Mouse (Mus musculus) gastrocnemius, postnatal 10 days (tissue): ENCODE results near the gene Hpcal1. TPM values are rescaled to one million over a fixed set of nuclear protein-coding genes. Genes with fewer than 3 reads are reported as not detected.
A peak's percentile ranks its signal among the peaks of the same experiment; 100 is the strongest.
"Not testable (repeated sequence)": the region's sequence is repeated elsewhere in the genome, so short reads cannot be mapped to it uniquely, and the experiment has no call there.

ENCODE experiments used
- DNase-seq: peaks from one replicate; pipeline ENCODE4 v3.0.0; 2021; ENCODE audit warnings: mixed read lengths
- total RNA-seq, 2 experiments: library from RNA; stranded (reverse); gene quantifications; 2 replicates each; pipeline ENCODE4 v1.2.3; 2021

Gene Hpcal1
- total RNA-seq, 2 experiments from 2014 or later = 13.9 to 14.0 TPM

DNA sequence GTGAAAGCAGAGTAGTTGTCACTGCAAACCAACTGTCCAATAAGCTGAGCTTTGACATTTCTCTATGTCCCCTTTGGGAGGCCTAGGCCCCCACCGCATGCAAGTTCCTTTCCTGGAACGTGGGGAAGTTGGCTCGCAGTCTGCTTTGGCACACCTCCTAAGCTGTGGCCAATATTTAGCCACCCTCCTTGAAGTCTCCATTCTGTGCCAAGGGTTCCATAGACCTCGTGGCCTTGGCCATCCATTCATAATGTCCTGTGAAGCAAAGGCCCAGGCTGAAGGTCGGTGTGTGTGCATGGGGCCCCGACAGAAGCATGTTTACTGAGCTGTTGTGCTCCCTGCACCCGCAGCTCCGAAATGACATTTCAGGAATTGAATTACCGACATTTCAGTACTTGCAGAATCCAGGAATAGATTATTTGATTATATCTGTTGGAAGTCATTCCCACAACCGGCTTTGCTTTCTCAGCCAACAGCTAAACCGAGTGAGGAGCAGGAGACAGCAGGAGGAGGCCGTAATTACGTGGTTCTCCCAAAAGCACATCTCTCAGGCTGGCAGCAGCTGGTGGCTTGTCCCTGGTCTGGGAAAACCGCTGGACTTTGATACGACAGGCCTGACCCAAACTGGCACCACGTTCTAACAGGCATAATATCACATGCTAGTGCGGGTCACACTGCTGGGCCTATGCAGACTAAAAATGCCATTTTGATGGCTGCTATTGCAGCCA, 51.1 kb downstream of the Hpcal1 start:
- DNase-seq = peak; percentile 27

DNA sequence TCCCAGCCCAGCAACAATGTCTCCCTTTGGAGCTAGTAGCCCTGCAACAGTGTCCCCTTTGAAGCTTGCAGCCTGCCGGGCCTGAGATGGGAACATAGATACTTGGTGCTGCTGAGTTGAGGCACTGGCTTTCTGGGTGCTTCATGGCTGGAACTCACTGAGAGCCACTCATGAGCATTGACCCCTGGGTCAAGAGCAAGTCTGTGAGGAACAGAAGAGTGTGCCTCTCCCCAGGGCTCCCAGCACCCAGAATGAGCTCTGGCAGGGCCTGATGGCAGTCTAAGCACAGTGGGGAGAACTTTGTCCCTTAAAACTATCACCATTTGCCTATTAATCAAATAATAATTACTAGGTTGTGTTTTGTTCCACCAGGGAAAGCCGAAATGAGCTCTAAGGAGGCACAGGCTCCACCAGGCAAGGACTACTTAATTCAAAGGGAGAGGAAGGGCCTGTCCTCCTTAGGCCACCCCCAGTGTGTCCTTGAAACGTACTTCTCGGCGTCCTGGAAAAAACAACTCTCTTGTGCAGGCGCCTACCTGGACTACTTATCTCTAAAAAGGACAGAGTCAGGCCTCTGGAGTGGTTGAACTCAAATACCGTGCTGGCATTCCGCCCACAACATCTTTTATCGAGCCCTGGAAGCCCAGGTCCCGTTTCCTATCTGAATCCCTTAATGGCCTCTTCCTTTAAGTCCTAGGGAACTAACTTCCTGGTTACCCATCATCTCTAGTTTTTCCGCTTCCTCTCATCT, 52.1 kb downstream of the Hpcal1 start:
- no peak for DNase-seq

DNA sequence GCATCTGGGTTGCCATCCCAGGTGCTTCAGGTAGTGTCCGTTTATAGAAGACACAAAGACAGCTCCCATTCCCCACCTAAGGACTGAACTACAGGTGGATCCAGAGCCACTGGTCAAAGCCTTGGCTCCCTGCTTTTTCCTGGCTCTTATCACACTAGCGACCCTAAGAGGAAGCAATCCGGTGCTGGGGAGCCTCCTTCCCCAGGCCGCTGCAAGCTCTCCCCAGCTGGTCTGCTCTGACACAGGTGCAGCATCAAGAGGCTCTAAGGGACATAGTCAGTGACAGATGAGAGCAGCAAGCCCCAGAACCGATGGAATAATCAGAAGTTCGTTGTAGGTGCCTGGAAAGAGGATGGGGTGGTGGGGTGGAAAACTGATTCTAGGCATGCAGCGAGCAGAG, 54.8 kb downstream of the Hpcal1 start:
- no peak for DNase-seq

DNA sequence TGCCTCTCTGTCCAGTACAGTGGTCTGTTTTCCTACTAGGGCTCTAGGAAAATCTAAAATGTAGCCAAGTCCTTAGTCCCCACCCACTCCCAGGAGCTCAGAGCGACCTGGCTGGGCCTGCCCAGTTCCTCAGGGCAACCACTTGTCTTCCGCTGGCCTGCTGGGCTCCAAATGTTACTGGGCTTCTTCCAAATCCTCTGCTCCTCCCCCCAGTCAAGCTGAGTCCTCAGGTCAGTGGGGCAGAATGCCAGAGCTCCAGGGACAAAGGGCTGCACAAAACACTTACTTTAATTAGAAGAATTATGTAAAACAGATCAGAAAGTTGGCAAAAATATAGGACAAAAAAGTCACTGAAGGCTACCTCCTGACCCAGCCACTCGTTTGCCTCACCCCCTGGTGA, 56.1 kb downstream of the Hpcal1 start:
- peak; percentile 55 for DNase-seq

DNA sequence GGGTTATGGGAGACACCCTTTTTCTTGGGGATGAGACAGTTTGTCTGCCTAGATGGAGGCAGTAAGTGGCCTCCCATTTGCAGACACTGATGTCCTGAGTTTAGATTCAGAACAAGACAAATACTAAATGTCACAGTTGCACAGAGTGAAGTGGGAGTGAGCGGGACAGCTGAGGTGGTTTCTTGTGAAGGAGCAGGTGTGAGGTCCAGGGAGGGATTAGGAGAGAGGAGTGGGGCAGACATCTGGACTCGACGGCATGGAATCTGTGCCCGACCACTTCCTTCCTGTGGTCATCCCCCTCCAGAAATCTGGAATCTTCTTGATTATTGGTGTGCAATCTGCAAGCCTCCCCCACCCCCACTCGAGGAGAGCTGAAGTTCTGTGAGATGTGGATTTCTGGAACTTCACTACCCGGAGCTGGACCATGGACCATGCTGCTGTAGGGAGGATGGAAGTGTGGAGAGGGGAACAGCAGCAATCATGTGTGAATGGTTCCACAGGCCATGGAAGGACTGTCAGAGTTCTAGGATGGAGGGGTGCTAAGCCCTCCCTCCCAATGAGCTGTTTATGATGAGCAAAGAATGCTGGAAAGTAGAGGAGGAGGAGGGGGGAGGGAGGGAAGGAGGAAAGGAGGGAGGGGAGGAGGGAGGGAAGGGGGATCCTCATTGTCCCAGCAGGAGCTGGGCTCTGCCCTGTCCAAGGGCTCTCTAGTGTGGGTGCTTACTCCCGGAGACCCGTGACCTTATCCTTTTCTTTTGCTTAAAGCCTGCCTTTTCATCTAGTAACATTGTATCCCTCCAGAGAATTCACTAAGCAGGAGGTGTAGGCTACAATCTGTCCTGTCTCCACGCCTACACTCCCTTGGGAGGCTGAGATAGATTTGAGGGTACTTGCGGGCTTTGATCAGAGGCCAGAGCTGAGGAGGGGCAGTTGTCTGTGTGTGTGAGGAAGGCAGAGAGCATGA, 56.8 kb downstream of the Hpcal1 start:
- no peak for DNase-seq

DNA sequence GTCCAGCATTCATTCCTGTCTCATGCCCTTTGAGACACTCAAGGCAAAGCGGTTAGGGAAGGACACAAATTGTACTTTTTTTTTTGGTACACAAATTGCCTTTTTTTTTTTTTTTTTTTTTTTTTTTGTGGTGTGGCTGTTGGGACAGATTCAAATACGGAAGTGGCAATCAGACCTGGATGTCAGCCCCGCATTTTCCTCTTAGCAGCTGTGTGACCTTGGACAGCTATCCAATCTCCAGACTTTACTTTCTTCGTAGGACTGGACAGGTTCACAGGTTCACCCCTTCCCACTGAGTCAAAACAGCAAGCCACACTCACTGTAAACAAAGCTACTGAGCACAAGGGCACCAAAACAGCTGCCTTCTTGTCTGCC, 57.5 kb downstream of the Hpcal1 start:
- DNase-seq = no peak

DNA sequence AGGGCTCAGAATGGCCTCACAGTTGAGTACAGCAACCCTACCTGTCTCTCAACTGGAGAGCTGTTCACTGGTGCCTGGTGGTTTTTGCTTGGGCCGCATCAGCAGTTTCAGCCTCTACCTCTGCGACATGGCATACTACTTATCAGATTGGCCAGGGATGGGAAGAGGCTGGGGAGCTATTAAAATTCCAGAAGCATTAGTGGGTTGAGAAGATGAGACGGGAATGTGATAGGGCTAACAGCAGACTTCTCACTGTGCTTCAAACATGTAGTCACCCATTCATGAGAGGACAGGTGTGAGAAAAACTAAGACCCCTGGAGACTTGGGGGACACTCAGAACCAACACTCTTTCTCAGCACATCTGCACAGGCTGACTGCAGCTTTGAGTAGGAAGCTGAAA, 59.1 kb downstream of the Hpcal1 start:
- no peak for DNase-seq

DNA sequence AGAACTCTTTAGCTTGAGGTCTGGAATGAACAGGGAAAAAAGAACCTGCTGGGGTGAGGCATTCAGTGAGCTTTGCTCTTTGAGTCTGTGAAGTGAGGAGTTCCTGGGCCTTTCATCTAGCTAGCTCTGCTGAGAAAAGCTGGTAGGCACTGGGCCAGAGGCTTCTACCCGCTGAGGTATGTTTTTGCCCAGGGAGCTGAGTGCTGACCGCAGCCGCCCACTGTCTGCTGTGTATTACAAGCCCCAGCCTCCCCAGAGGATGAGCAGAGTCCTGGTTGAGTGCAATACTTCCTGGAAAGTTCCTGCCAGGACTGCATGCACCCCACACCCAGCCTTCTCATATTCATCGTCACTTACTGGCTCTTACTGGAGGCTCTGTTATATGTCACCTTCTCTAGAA, 59.8 kb downstream of the Hpcal1 start:
- peak; percentile 32 for DNase-seq

DNA sequence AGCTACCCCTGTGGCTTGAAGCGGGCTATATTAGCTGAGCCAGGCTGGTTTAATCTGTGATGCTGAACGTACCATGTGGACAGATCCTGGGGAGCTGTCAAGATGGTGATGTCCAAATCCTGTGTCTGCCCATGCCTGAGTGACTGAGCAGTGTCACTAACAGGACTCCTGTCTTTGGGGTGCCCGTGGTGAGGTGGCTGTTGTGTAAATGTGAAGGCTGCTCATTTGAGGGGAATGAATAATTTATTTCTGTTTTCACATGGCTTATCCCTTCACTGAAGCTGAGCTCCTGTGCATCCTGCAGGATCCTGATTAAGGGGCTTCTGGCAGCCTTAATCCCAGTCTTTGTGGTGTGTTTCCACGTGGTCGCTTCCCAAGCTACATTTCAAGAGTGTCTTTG, 62.2 kb downstream of the Hpcal1 start:
- DNase-seq = no peak

DNA sequence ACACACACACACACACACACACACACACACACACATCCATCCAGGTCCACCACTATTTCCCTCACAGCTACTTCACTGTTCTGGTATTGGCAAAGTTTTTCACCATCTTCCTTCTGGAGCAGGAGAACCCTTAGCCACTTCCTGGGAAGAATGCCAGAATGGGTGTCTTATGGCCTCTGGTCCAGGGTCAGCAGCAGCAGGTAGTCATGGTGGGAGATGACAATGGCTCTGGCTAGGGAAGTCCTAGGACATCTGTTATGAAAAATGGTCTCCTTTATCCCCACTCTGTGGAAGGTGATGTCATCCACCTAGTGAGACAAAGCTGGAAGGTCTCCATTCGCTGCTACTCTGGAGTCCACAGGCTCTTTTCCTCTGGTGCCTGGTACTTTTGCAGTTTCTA, 64.1 kb downstream of the Hpcal1 start:
- no peak for DNase-seq

DNA sequence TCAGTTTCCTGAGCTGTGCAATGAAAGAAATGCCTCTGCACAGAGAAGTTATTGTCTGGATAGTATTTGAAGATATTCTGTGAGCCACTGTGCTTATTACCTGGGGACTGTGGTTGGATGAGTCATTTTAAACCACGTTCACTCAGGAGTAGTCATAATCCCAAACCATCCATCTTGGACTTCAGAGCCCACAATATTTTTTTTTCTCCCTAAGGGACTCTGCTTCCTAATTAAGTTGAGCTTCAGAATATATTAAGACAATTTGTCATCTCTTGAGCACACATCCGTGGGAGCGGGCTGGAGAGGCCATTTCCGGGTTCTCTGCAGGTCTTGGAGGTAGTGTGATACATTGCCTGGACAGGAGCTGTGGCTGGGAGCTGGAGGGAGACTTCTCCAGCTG, 66.2 kb downstream of the Hpcal1 start:
- DNase-seq = no peak

DNA sequence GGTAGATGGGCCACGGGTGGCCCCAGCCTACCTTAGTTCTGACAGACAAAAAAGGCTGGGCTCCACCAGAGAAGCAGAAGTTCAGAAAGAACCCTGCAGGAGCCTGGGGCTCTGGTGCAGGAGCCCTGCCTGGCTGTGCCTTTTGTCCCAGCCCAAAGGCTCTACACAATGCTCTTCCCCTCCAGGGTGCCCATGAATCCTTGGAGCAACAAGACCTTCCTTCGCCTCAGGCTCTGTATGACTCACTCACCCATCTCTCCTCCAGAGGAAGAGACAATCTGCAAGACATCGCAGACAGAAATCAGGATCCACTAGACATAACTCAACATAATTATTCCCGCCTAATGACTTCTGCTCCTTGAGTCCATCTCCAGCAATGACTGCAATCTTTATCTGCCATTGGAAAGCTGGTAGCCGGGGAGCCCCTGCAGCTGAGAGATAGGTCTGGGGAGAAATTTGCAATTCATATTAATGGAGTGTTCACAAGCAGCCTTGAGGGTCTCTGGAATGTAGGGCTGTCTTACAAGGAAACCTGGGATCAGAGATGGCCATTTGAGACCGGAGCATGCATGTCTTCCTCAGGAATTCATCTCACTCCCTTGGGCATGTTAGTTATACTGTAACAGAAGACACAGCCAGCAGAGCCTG, 71.8 kb downstream of the Hpcal1 start:
- DNase-seq = no peak

DNA sequence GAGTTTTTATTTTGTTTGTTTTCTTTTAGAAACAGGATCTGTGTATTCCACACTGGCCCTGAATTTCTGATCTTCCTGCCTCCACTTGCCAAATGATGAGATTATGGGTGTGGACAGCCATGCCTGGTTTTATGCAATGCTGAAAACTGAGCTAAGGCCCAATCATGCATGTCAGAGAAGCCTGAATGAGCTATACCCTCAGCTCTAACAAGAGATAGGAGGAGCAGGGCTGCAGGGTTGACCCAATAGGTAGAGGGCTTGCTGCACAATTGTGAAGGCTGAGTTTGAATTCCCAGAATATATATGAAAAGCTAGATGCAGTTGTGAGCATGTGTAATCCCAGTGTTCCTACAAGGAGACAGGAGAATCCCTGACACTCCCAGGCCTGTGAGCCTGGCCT, 72.4 kb downstream of the Hpcal1 start:
- DNase-seq = no peak

DNA sequence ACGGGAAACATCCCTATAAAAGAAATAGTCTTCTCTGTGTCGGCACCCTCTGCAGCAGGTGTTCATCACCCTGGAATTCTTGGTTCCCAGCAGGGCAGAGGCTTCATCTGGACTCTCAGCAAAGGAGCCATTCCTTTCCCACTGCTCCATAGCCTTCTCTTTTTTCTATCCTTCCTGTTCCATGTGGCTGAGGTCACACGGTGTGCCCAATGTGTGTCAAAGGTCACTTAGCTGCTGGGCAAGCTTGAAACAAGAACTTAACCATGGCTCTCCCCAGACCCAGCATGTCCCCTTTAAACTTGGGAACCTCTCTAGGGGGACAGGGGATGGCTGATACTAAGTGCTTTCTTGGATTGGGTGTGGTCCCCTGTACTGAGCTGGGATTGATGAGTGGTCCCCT, 73.3 kb downstream of the Hpcal1 start:
- no peak for DNase-seq

DNA sequence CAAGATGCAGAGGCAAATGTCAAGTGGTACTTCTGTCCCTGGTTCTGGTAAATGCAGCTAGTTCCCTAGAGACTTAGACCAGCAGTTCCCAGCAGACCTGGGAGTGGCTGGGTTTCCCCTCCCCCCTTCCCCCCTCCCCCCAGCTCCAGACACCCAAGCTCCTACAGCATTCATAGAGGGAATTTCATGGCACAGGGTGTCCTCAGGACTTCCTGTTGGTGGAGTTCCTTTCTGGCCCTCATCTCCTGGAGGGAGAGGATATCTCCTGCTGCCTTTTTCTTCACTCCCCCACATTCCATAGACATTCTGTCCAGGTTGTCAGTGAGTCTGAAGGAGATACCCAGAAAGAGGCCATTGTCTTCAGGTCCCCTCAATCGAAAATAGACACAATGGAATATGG, 76.9 kb downstream of the Hpcal1 start:
- DNase-seq = not testable (repeated sequence)

DNA sequence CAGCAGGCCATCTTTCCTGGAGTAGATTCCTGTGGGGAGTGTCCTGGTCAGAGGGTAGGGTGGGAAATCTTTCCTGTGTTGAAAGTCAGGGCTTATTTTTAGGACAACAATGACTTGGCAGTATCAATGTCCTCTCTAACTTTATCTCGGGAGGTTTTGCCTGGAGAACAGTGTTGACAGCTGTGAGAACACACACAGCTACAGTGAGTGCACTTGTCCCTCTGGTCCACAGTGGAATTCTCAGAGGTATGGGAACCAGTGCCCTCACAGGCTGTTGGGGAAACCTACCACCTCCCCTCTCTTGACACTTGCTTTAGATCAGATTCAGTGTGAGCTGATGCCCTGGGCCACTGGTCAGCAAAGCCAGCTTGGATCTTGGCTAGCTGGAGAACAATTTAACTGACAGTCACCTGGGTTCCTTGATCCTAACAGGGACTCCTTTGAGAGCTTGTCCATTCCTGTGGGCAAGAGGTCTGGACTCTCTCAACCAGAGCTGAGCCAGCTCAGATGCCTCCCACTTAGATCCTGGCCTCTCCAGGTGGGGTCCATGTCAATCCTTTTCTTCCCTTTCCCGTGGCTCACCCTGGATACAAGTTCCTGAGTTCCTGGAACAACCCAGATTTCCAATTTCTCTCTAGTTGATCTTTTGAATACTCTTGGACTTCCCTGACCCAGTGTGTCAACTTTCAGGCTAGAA, 79.0 kb downstream of the Hpcal1 start:
- DNase-seq = no peak

DNA sequence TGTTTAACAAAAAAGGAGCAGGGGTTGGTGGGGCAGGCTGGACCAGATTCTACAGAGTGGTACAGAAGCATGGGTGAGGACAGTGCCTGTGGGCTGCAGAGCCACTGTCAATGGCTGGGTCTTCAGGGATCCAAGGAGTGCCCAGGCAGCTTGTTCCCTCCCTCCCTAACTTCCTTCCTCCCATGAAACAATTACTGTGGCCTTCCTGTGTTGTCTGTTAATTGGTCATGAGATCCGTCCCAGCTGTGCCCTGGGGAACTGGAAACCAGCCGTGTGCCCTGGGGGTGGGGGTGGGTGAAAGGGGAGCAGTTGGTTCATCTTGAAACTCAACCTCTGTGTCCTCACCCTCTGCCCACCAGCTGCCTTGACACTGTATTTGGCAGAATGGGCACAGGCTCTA, 79.9 kb downstream of the Hpcal1 start:
- DNase-seq = no peak

DNA sequence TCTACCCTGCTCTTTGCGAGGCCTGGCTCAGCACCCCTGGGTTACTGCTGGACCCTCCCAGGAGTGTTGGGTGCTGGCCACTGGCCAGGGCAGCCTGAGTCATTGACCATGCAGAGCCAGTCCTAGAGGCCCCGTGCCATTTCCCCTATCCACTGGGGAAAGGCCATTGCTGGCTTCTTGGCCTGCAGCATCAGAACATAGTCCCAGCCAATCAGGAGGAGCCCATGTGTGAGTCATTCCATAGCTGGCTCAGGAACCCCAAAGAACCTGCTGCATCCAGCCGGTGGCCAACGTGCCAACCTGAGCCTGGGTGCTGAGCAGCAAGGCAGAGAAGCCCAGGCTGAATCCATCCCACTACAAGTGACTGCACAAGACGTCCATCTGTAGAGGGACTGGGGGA, 83.1 kb downstream of the Hpcal1 start:
- peak; percentile 16 for DNase-seq

DNA sequence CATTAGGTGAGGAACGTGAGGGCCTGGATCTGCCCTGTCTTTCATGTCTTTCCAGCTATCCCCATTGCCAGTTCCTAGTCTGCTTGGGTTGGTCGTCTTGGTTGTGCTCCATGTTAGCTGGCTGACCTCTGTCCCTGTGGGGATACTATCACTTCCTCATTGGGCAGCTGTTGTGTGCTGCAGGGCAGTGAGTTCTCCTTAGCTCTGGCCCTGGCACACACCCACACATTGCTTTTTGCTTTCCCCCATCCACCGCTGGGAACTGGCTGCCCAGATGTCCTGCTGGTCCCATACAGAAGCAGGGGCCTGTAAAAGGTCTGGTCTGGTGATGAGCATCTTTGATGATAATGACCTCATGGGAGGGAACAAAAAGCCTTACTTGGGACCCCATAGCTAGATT, 84.2 kb downstream of the Hpcal1 start:
- DNase-seq = not testable (repeated sequence)

DNA sequence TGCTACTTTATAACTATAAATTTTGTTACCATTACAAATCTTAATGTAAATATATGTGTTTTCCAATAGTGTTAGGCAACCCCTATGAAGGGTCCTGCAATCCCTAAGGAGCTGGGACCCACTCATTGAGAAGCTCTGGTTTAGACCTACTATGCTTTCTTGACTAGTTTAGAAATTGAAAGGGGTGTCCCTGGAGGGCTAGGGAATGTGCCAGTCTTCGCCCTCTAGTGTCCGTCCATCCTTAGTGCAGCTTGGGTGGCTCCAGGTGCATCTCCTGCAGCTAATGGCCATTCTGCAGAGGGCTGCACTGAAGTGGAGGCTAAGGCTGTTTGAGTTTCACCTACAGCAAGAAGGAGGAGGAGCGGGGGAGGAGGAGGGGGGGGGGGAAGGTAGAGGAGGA, 87.7 kb downstream of the Hpcal1 start:
- DNase-seq = peak; percentile 18

DNA sequence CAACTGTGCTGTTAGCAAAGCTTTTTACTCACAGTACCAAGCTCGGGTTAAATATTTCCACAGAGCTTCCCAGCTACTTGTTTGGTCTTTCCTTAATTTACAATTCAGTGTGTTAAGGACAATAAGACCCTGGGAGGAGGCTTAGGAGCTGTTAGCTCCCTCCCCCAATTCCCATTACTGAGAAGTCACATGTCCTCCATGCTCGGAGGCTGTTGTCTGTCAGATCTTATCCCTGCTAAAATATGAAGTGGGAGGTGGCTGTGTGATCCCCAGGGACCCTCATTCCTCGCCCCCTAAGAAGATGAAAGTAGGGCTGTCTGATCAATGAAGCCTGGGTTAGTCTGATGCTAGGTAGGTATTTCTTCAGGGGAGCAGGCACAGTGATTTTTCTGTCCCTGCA, 88.4 kb downstream of the Hpcal1 start:
- DNase-seq = no peak

DNA sequence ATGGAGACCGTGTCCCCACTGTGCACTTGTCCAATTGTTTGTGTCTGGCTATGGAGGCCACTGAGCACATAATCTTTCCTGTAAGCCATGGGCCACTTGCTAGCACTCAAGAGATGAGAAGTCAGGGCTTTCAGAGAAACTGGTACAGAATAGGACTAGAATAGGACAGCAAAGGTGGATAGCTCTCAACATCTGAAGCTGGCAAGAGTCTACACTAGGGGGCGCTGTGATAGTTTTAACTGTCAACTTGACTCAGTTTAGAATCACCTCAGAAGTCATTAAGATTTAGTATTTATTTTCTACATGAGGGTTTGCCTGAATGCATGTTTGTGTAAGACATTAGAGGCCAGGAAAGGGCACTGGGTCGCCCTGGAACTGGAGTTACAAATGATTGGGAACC, 98.8 kb downstream of the Hpcal1 start:
- DNase-seq = no peak
